Mouse (Mus musculus) gastrocnemius, adult 18-20 months (tissue): Measurements from ENCODE around the gene Best1. TPM values are rescaled to one million over a fixed set of nuclear protein-coding genes. Genes with fewer than 3 reads are reported as not detected.

Experiments used
- DNase-seq: peaks from one replicate; pipeline ENCODE4 v3.0.0; 2021; ENCODE audit warnings: low spot score
- total RNA-seq, 2 experiments: library from RNA; stranded (reverse); gene quantifications; 2 replicates each; pipeline ENCODE4 v1.2.3; 2021

Gene Best1
- total RNA-seq, 2 experiments from 2014 or later, result 0.11 to 0.24 TPM

DNA sequence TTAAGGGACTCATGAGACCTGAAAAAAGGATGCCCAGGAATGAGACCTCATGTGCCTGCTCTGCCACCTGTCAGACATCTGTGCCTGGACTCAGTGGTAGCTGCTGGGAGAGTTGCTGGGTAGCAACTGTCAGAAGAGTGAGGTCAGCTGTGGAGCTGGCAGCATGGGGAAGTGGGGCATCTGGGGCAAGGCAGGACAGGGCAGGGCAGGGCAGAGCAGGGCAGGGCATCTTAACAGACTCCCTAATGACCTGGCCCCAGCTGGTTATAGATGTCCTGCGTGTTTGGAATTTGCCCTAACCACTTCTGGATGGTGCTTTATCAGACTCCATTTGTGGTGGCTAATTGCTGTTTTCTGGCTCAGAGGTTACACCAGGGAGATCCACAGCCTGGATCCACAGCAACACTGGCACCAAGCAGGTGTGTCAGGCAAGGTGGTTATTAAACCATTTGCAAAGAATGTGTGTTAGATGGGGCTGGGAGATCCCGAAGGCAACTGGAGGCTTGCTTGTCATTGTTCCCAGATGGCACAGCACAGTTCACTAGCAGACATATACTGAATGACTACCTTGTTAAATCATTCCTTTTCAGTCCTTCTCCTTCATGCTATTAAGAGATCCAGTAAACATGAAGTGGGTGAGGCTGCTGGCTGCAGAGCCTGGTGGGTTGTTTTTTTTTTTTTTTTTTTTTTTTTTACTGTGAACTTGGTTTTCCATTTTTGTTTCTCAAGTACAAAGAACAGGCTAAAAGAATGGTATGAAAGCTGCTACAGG is 35.2 kb downstream of the Best1 start:
- DNase-seq, result no peak

DNA sequence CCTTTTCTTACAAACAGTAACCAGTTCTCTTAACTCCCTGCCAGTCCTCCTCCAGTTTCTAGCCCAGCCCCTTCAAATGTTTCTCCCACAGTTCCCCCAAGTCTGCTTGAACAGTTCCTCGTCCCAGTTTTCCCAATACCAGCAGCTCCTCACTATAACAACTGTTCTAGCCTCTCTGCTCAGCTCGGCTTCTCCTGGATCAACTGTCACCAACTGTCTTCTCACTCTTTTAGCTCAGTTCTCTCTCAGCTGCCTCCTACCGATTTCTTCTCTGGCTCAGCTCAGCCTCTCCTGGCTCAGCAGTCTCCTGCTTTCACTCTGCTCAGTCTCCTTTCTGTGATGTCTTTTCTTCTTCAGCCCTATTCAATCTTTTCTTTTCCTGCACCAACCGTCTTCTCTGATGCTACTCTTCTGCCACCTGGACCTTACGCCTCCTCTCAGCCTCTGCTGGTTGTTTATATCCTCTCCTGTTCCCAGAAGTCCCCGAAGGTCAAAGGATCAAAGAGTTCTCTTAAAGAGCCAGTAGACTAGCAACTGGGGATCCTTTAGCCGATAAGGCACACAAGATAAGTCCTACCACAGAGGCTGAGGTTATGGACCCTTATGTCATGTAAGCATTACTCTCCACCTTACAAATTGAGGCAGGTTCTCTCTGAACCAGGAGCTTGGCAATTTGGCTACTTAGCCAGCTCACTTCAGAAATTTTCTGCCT is 37.1 kb downstream of the Best1 start:
- DNase-seq, result no peak

DNA sequence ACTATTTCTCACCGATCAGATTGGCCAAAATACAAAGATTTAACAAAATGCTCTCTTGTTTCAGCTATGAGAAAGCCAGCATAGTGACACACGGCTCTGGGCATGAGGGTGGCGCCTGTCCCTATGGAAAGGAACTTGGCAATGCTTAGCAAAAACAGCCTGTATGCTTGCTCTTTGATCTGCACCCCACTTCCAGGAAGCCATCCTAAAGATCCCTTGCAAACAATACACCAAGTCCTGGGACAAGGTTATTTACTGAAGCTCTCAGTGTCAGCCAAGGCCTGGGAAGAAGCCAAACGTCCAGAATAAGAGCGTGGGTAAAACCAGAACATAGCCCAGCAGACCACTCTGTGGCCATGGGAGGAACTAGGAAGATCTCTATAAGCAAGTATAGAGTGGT is 40.7 kb downstream of the Best1 start:
- no peak for DNase-seq

DNA sequence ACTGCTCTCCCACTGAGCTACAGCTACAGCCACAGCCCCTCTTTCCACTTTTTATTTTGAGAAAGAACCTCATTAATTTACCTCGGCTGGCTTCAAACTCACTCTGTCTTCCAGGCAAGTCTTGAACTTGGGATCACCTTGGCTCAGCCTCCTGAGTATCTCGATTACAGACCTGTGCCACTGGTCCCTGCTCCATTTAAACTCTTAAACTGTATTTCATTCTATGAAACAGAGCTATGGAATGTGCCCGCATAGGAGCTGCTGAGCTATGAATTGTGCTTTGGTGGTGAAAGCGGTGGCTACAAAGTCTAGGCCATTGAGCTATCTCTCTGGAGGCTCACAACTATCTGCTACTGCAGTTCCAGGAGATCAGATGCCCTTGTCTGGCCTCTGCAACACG is 43.5 kb downstream of the Best1 start:
- DNase-seq, result no peak

DNA sequence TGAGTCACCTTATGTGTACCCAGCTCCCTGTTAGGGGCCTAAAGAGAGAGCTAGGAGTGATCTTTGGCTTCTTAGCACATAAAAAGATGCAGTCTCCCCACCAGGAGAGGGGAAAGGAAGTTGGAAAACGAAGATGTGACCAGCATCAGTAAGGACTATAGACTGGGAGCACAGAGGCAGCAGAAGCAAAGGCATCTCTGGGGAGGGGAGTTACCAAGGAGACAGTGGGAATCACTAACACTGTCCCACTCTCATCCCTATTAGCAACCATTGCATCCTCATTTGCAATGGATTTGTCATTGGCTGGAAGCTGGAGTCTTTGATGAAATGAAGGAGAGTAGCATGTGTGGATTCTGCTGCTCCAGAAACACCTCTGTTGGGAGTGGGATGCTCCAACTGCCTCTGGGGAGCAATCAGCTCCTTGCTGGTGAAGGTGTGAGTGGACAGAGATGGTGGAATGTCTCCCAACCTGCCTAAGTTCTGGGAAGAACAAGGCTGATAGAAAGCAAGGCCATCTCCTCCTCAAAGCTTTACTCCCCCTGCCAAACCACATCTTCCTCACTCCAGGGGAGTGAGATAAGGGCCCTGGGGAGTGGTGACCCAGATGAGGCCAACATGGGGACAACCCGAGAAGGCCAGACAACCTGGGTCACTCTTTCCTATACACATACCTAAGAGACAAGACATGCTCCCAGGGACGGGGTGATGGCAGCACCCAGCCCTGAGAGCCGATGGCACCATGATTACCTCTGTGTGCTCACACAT is 44.6 kb downstream of the Best1 start:
- no peak for DNase-seq

DNA sequence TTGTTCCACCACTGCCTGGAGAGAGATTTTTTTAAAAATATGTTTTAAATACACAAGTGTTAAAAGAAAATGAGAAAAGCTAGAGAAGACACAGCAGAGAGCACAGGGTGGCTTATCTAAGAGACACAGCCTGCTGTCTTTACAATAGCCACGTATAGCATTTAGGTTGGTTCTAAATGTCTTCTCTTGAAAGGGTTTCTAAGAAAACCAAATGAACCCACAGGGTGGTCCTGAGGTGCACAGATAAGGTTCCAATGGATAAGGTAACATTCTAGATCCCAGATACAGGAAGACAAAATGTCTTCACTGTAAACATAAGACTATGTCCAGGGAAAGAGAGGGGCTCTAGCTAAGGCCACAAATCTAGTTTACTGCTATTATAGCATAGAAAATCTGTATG is 46.0 kb downstream of the Best1 start:
- no peak for DNase-seq

DNA sequence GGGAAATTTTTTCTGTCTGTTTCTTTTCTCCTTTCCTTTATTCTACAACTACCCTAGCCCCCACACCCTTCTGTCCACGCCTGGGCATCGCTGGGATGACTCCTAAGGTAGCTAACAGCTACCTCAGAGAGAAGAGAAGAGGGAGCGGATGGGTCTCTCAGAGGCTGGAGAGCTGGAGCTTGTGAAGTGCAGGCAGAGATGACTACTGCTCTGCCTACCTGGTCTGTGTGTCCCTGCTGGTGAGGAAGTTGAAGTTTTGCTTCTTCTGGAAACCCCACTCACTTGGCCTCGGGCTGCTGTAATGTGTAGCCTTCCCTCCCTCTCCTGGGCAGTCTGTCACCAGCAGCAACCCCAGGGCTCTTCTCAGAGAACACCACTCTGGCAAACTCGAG is 46.6 kb downstream of the Best1 start:
- DNase-seq, result peak; percentile 30

DNA sequence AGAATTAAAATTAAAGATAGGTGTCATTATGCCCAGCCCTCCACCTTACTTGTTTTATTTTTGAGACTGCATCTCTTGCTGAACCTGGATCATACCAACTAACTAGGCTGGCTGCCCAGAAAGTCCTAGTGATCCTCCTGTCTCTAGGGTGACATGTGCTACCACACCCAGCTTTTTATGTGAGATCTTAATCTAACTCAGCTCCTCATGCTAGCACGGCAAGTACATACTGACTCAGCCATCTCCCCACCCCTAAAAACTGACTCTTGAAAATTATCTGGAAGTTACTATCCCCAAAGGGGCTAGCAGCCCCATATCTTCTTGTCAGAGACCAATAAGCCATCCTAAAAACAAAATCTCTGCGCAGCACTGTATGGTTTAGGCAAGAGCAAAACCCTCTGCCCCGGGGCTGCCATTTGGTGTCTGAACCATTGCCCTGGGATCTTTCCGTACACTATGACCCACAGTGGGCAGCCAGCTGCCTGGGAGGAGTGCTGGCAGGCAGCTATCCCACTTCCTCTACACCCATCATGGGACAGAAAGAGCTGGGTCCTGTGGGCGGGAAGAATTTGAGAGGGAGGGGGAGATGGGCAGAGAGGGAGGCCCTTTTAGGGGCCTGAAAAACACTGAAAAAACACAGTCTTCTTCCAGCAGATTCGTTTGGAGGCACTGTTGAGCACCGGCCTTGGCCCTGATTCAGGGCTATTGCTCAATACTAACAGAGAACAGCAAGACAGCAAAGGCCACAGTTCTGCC is 47.2 kb downstream of the Best1 start:
- DNase-seq, result peak; percentile 92

DNA sequence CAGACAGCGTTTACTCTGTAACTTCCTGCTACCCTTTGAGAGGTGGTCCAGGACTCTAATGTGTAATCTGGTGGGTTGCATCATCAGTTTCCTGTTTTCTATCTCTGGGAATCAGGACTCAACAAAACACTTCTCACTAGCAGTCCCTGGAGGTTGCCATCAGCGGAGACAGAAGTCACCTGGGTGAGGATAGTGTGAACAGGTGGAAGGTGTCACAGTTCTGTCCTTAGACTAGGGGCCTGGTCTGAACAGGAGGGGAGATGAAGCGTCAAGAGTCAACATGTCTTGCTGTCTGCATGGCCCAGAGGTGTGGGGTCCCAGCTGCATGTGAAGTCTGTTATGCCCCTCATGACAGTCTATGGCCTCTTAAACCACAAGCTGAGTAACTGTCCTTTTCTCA is 48.5 kb downstream of the Best1 start:
- DNase-seq, result no peak

DNA sequence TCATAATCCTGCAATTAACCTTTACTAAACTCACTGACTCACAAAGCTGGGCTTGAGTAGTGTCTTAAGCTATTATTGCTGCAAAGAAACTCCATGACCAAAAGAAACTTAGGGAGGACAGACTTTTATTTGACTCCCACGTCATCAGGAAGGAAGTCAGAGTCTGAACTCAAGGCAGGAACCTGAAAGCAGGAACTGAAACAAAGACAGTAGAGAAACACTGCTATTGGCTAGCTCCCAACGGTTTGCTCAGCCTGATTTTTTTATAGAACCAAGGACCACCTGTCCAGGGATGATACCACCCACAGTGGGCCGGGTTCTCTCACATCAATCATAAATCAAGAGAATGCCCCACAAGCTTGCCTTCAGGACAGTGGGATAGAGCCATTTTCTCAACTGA is 49.0 kb downstream of the Best1 start:
- DNase-seq, result no peak

DNA sequence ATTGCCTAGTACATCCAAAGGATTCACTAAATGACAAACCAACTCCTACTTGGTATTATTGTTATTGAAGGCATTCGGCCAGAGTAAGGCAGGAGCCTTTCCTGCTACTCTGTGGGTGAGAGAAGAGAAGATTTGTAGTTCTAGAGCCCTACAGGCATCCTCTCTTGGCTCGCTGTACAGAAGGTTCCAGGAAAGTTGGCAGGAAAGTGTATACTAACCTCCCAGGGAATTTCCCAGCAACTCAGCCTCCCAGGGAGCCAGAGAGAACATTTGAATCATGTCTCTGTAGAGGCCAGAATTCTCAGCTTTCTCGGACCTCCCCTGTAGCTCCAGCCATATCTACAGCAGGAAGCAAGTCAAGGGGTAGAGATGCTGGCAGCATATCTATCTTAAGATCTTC is 54.4 kb downstream of the Best1 start:
- peak; percentile 61 for DNase-seq

DNA sequence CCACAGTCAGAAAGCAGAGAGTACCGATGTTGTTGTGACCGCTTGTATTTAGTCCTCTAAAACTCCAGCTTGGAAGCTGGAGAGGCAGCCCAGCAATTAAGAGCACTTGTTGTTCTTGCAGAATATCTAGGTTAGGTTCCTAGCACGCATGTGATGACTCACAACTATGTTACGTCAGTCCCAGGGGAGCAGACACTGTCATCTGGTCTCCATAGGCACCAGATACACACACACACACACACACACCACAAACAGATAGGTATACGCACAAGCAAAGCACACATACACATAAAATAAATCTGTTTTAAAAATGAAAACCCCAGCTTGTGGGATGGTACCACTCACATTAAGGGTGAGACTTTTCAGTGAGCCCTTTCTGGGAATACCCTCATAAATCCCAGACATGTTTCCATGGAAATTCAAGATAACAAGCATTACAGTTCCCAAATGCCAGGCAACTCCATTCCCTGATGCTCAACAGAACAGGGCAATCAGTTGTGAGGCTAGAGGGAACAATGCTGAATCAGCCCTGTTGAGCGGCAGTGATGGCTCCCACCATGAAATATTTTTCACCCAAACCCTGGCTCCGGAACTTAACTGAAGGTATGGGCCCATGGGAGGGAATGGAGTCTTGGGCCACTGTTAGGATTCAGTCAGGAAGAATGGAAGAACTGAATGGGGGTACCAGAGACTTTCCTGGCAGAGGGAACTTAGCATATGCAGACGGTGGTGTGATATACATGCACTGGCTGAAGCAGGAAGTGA is 55.5 kb downstream of the Best1 start:
- DNase-seq, result peak; percentile 64

DNA sequence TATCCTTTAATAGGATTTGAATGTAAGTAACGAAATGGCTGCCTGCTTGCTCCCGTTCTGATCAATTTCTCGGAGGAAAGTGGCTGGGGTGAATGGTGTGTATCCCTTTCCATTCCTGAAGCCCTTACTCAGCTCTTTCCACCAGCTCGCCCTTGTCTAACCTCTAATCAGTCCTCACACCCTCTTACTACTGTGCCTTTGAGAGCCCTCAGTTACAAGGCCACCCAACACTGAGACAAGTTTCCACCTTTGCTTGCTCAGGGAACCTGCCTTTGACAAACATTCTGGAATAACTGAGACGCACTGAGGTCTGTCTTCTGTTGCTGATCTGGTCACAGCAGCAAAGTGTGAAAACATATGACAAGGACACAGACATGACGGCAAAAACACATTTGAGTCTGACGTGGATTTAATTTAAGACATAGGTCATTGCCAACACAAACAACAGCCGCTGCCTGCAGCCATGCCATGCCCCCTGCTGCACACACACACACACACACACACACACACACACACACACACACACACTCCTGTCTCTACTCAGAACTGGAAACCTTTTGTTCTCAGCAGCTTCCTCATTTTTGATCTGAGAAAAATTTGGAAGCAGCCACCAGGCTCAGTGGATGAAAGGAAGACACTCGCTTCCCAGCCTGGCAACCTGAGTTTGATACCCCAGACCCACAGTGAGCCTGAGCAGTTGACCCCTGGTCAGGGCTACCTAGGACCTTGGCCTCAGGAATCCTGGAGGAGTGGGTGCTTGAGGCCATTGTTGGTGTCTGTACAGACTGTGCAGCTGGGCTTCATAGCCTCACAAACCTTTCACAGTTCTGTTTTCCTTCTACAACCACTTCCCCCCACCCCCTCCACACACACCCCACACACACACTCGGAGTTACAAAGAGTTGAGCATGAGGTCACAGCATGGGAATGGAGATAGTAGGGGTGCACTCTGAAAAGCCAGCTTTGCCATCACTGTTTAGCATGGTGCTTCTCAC is 58.6 kb downstream of the Best1 start:
- DNase-seq, result no peak

DNA sequence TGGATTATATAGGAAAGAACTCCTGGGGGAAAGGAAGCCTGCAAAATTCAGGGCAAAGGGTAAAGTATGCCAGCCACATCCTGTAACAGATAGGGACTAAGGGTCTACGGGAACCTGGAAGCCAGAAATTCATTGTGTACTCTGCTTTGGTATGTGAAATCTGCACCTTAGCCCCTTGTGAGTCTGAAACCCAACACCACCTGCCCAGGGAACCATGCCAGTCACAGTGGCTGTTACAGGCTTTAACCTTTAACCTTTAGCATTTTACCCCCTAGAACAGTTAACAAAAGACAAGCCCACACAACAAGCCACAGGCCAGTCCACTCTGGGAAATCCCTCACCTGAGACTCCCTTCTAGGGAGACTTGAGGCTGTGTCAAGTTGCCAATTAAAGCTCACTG is 59.6 kb downstream of the Best1 start:
- DNase-seq, result no peak

DNA sequence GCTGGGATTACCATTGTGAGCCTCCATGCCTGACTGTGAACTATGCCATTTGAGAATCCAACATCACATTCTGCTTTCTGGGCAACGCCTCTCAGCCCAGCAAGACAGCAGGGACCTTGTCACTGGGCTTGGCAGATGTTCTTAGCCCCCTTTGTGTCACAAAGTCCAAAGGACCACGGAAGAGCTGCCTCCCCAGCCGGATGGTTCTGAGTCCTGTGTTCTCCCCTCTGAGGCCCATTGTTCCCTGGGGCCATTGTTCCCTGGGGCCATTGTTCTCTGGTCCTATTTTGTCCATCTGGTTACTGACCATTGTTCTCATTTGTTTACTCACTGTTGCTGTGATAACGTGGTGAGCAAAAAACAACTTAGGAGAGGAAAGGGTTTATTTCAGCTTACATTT is 60.5 kb downstream of the Best1 start:
- DNase-seq, result no peak

DNA sequence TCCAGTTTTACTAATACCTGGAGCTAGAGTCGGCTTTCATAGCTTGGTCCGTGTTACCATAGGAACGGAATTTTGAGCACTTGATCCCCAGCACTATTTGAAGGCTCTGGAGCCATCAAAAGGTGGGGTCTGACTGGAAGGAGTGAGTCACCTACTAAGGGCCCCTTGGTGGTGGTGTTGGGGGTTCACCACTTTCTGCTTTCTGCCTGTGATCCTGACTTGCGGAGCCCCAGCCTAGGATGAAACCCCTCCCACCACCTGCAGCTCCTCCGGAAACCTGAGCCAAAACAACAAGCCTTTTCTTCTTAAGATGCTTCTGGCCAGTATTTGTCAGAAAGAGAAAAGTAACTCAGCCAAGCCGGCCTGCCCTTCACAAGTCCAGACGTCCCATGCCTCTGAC is 61.6 kb downstream of the Best1 start:
- no peak for DNase-seq

DNA sequence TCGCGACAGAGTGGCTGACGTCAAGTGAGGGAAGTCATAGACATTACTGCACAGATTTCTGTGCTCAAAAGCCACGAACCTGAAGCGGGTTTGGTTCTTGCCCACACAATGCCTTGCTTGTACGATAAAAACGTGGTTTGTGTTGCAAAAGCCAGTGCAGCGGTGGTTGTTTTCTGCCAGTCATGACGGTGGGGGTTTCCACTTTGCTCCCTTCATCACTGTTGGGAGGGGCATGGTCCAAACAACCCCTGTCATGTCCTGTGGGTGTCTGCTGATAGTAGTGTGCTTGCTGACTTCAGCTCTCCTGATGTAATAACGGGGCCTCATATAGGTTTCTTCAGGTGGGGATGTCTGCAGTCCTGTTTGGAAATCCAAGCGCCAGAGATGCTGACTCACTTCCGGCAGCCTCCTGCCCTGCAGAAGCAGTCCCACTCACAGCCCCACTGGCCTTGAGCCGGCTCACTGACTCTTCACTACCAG is 62.6 kb downstream of the Best1 start:
- no peak for DNase-seq

DNA sequence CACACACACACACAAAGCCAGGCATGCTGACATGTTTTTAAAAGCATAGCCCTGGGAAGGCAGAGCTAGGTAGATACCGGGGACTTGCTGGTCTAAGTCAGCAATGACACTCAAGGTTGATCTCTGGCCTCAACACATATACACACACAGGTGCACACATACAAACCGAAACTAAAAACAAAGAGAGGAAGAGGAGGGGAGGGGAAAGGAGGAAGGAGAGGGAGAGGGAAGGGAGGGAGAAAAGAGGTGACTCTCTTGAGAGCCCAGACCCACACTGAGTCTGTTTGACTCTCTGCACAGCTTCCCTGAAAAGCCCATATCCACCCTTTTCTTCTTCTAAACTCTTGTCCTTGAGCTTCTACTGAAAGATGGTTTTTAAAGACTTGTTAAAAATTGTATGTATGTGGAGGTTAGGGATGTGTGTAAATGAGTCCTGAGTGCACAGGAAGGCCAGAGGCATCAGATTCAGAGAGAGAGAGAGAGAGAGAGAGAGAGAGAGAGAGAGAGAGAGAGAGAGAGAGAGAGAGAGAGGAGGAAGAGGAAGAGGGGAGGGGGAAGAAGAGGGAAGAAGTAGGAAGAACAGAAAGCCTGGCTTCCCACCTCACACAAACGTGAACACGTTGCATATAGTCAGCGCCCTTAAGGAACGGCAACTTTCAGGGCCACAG is 63.1 kb downstream of the Best1 start:
- no peak for DNase-seq

DNA sequence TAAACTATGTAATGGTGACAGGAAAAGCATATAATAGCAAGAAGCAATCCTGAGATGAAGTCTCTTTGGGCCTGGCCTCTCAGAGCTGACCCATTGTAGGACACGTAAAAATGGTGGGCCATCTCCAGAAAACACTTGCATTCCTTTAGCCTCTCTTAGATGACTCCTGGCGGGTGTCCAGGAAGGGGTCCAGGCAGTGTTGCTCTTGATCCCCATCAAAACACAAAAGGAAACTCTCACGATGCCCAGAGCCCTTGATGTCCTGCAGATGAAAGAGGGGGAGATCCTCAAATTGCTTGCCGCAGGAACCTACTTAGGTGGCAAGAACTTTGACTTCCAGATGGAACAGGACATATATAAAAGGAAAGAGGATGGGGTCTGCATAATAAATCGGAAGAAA is 64.0 kb downstream of the Best1 start:
- no peak for DNase-seq
